Mouse (Mus musculus) heart, embryonic 11.5 days (tissue): ENCODE measurements around the gene Tmem14c. TPM values are rescaled to one million over a fixed set of nuclear protein-coding genes. Genes with fewer than 3 reads are reported as not detected.

Experiments
- ATAC-seq: fragments of 200-750 bp; cut with Nextera tagmentation; replicated peaks from 2 replicates; pipeline ENCODE4 v1.8.0; 2017; ENCODE audit warnings: moderate library complexity; ENCODE audit not compliant: insufficient number of reproducible peaks, low FRiP score, low TSS enrichment
- H3K27ac ChIP-seq: fragments of 300-500 bp; sonication (generic); 2 replicates; pipeline ENCODE4 v1.5.1; 2014; ENCODE audit warnings: mild to moderate bottlenecking, low read depth, low read length
- H3K27me3 ChIP-seq: fragments of 300-500 bp; sonication (generic); 2 replicates; pipeline ENCODE4 v1.6.1; 2014; ENCODE audit warnings: mild to moderate bottlenecking, low read length, mixed read lengths; ENCODE audit not compliant: control insufficient read depth, insufficient read depth
- H3K36me3 ChIP-seq: fragments of 300-500 bp; sonication (generic); 2 replicates; pipeline ENCODE4 v1.6.1; 2014; ENCODE audit warnings: mild to moderate bottlenecking, low read length, moderate library complexity, mixed read lengths; ENCODE audit not compliant: control insufficient read depth, insufficient read depth
- H3K4me1 ChIP-seq: fragments of 300-500 bp; sonication (generic); 2 replicates; pipeline ENCODE4 v1.6.1; 2014; ENCODE audit warnings: low read length; ENCODE audit not compliant: control insufficient read depth, insufficient read depth
- H3K4me2 ChIP-seq: fragments of 300-500 bp; sonication (generic); 2 replicates; pipeline ENCODE4 v1.6.1; 2014; ENCODE audit warnings: mild to moderate bottlenecking, moderate library complexity
- H3K4me3 ChIP-seq: fragments of 300-500 bp; sonication (generic); 2 replicates; pipeline ENCODE4 v1.5.1; 2014; ENCODE audit warnings: low read depth, low read length
- H3K9ac ChIP-seq: fragments of 300-500 bp; sonication (generic); 2 replicates; pipeline ENCODE4 v1.6.1; 2014; ENCODE audit warnings: mild to moderate bottlenecking, low read depth, low read length, moderate library complexity
- H3K9me3 ChIP-seq: fragments of 300-500 bp; sonication (generic); replicated peaks from 2 replicates; pipeline ENCODE4 v1.6.1; 2016; ENCODE audit warnings: low read length; ENCODE audit not compliant: control insufficient read depth
- WGBS: fragments of 180-500 bp; shearing (Covaris S2); extraction: QIAGEN DNeasy Blood & Tissue Kit; methylation state at CpG from one replicate; pipeline ENCODE4 v1.1.7; 2014; ENCODE audit not compliant: insufficient replicate concordance; 5-methylcytosine and 5-hydroxymethylcytosine counted together
- polyA plus RNA-seq: library from polyadenylated mRNA; unstranded; fragments of >200 nt; fragmentation: Nextera tagmentation; extraction: Ambion mirVana; gene quantifications from 2 replicates; pipeline ENCODE4 v1.2.1, GENCODE M21; 2014

Tmem14c gene
- polyA plus RNA-seq, 1 experiment from 2014 or later = 302 TPM

- peak overlapping the region; percentile 83 for H3K27ac ChIP-seq
These were observed 2.1 kb downstream of the Tmem14c start for GRCm38 (mm10) chr13:41018236-41018635.

DNA sequence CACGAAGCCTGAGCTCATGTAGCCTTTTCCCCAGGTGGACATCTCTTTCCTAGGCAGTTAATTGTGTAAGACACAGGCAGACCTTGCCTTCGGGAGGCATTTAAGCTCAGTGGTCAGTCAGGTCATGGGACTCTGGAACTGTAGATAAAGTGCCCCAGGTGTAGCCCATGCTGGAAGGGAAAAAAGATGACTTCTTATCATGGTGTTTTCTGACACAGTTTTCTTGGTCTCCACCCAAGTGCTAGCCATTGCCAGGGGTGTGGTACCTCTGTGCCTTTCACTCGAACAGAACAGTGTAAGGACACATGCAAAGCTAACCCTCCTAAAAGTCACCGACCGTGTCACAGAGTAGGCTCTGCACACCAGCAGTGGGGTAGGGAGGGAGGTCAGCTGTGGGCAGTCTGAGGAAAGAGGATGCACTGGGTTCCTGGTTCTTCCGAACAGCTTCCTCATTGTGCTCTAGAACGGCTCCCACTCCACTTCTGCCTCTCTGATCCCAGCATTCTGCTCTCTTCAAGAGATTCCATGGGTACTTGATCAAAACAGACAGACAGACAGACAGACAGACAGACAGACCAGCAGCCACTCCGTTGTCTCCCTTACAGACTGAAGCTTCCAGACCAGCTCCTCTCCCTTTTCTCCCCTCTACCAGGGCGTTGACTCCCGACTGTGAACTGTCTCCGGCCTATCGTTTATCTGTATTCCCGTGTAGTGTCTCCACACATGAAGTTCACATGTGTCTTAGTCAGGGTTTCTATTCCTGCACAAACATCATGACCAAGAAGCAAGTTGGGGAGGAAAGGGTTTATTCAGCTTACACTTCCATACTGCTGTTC, 2.9 kb downstream of the Tmem14c start:
- H3K4me3 ChIP-seq = peak overlapping the region; percentile 72; the same call in 1 of the 2 replicates
- peaks cover 14% of the 10 kb centered on the region for H3K36me3 ChIP-seq
- H3K9ac ChIP-seq = 0 out of 2 replicates have a peak overlapping the region, but pooled peaks have one; percentile 46
- peak overlapping the region; percentile 83 for H3K4me2 ChIP-seq
- peak; percentile 32; the same call in 1 of the 2 replicates for ATAC-seq
- H3K27me3 ChIP-seq = no peaks in the 10 kb centered on the region
- peaks cover 25% of the 10 kb centered on the region for H3K4me1 ChIP-seq
- WGBS = 74% methylated on average over 13 of the region's 13 CpGs
- no peaks in the 10 kb centered on the region for H3K9me3 ChIP-seq
- peak overlapping the region; percentile 83 for H3K27ac ChIP-seq

More at GRCm38 (mm10) chr13:41018236-41018635, 2.1 kb downstream of the Tmem14c start:
- peak overlapping the region; percentile 83 for H3K4me2 ChIP-seq
- peak overlapping the region; percentile 72 for H3K4me3 ChIP-seq
- peaks cover 25% of the 10 kb centered on the region for H3K4me1 ChIP-seq
- H3K27me3 ChIP-seq = no peaks in the 10 kb centered on the region
- H3K9ac ChIP-seq = peak overlapping the region; percentile 56
- 79% methylated on average over 9 of the region's 9 CpGs for WGBS
- H3K36me3 ChIP-seq = peaks cover 10% of the 10 kb centered on the region
- ATAC-seq = no peak
- H3K9me3 ChIP-seq = no peaks in the 10 kb centered on the region

DNA sequence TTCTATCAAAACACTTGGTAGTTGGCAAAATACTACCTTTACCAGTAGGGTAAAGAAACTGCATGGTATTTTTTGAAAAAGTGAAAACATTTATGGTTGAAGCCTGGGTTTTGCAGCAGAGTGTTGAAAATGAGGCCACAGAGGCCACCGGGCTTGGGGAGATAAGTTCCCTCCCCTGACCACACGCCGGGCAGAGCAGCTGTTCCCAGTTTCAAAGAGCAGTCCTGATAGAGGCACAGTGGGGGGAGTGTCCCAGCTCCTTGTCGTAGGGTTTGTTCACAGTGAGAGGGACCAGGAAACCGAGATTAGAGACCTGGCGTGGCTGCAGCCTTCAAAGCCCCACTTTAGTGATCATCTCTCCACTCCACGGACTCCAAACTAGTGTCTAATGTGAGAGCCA, 4.4 kb downstream of the Tmem14c start:
- H3K27me3 ChIP-seq = no peaks in the 10 kb centered on the region
- H3K27ac ChIP-seq = peak overlapping the region; percentile 83
- H3K4me2 ChIP-seq = peak overlapping the region; percentile 52
- 17% methylated on average over 7 of the region's 7 CpGs for WGBS
- ATAC-seq = no peak
- H3K9me3 ChIP-seq = no peaks in the 10 kb centered on the region
- H3K4me1 ChIP-seq = peaks cover 21% of the 10 kb centered on the region
- H3K36me3 ChIP-seq = peaks cover 14% of the 10 kb centered on the region
- H3K4me3 ChIP-seq = 0 out of 2 replicates have a peak overlapping the region, but pooled peaks have one; percentile 13
- H3K9ac ChIP-seq = no peak overlapping the region; the same call in 1 of the 2 replicates

DNA sequence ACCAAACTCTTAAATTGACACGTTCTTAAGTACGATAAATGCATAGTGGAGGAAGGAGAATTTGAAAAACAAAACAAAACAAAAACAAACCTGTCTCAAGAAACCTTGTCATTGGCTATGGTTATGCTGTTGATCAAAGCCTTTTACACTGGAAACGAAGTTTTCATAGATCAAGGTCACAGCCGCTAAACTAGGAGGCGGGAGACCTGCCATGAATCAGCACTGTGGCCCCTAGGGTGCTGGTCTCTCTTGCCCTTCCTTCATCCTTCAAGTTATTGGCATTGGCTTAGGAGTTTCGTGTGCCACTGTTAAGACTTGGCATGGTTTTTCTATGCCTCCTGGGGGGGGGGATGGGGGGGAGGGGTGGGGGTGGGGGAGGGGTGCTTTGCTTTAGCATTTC, 5.5 kb downstream of the Tmem14c start:
- Histone ChIP-seq H3K4me3 (no peak overlapping the region), H3K27ac (no peak overlapping the region), H3K4me2 (peak overlapping the region; percentile 52; the same call in 1 of the 2 replicates), H3K9me3 (no peaks in the 10 kb centered on the region), H3K9ac (no peak overlapping the region), H3K4me1 (peaks cover 19% of the 10 kb centered on the region), H3K27me3 (no peaks in the 10 kb centered on the region), H3K36me3 (peaks cover 14% of the 10 kb centered on the region)
- no peak for ATAC-seq
- 81% methylated on average over 6 of the region's 6 CpGs for WGBS

GRCm38 (mm10) chr13:41022099-41022498, 6.0 kb downstream of the Tmem14c start:
- no peak for ATAC-seq

DNA sequence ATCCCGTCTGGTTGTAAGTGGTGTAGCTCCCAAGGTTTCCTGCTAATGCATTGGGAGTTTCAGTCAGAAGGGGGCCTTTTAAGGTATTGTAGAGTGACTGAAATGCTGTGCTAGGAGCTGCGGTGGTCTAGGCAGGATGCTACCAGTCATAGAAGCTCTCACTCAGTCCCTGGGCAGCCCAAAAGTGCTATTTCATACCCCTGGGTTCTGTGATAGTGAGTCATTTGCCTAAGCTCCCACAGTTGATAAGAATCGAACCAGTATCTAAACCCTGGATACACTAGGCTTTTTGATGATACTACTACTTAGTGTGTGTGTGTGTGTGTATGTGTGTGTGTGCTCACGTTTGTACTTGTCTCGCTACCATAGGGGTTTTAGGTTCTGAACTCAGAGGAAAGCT, 14.0 kb downstream of the Tmem14c start:
- no peaks in the 10 kb centered on the region for H3K27me3 ChIP-seq
- no peak overlapping the region for H3K4me2 ChIP-seq
- no peaks in the 10 kb centered on the region for H3K36me3 ChIP-seq
- no peak overlapping the region for H3K27ac ChIP-seq
- 54% methylated on average over 5 of the region's 5 CpGs for WGBS
- H3K9ac ChIP-seq = no peak overlapping the region
- H3K4me1 ChIP-seq = no peaks in the 10 kb centered on the region
- no peak for ATAC-seq
- H3K9me3 ChIP-seq = no peaks in the 10 kb centered on the region
- H3K4me3 ChIP-seq = no peak overlapping the region

More at GRCm38 (mm10) chr13:41022099-41022498, 6.0 kb downstream of the Tmem14c start:
- peaks cover 16% of the 10 kb centered on the region for H3K4me1 ChIP-seq
- no peak overlapping the region for H3K27ac ChIP-seq
- no peaks in the 10 kb centered on the region for H3K9me3 ChIP-seq
- H3K36me3 ChIP-seq = peaks cover 14% of the 10 kb centered on the region
- no peak overlapping the region for H3K4me3 ChIP-seq
- no peak overlapping the region; the same call in 1 of the 2 replicates for H3K4me2 ChIP-seq
- no peaks in the 10 kb centered on the region for H3K27me3 ChIP-seq
- WGBS = 69% methylated on average over 13 of the region's 13 CpGs
- H3K9ac ChIP-seq = no peak overlapping the region

- H3K4me1 ChIP-seq = no peaks in the 10 kb centered on the region
- no peaks in the 10 kb centered on the region for H3K27me3 ChIP-seq
- ATAC-seq = no peak
- no peak overlapping the region for H3K9ac ChIP-seq
- H3K36me3 ChIP-seq = no peaks in the 10 kb centered on the region
- no peak overlapping the region for H3K4me2 ChIP-seq
- H3K27ac ChIP-seq = no peak overlapping the region
- H3K4me3 ChIP-seq = no peak overlapping the region
- WGBS = 88% methylated on average over 4 of the region's 4 CpGs
- no peaks in the 10 kb centered on the region for H3K9me3 ChIP-seq
These were observed 26.4 kb downstream of the Tmem14c start for GRCm38 (mm10) chr13:41042511-41042910.

DNA sequence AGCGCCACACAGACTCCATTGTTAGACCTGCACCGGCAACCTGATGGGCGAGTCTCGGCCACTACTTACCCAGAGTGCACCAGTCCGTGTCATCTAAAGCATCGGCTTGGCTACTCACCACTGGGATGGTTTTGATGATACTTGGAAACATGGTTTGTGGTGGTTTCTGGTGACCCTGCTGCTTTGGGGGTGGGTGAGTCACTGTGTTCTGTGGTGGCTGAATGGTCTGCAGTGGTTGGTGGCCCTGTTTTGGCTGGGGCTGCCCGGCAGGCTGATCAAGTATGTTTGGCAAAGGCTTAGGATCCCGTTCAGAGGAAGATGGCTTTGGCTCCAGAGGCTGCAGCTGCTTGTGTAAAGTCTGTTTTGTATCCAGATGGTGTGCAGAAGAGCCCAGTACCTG, 29.8 kb downstream of the Tmem14c start:
- H3K27ac ChIP-seq = no peak overlapping the region
- H3K36me3 ChIP-seq = no peaks in the 10 kb centered on the region
- 84% methylated on average over 8 of the region's 8 CpGs for WGBS
- no peak overlapping the region for H3K9ac ChIP-seq
- H3K9me3 ChIP-seq = no peaks in the 10 kb centered on the region
- H3K4me1 ChIP-seq = no peaks in the 10 kb centered on the region
- no peak overlapping the region for H3K4me3 ChIP-seq
- no peaks in the 10 kb centered on the region for H3K27me3 ChIP-seq
- no peak for ATAC-seq
- H3K4me2 ChIP-seq = no peak overlapping the region
